In genomic region chr15:102508336-102508735, GRCm38 (mm10) we compare ENCODE assay signal across 28 mouse cellular contexts. TPM values are rescaled to one million over a fixed set of nuclear protein-coding genes. Genes with fewer than 3 reads are reported as not detected.
"Had no signal": no experiment of that assay in that cellular context is flagged by ENCODE, and none has a peak within 500 bp of the region (broad histone marks: within the 10 kb centered on the region; RNA-seq: fewer than 3 reads in every experiment).

No protein-coding gene starts in this region.

- H3K4me3 ChIP-seq: kidney, embryonic 15.5 days; limb, embryonic 12.5 days; limb, embryonic 15.5 days; megakaryocyte, embryonic 14.5 days; midbrain, embryonic 10.5 days; midbrain, embryonic 13.5 days; stomach, embryonic 15.5 days had no signal

- H3K27me3 ChIP-seq: kidney, embryonic 15.5 days; limb, embryonic 12.5 days; limb, embryonic 15.5 days; midbrain, embryonic 13.5 days; stomach, embryonic 15.5 days had no signal

- H3K9me3 ChIP-seq: kidney, embryonic 15.5 days; limb, embryonic 12.5 days; limb, embryonic 15.5 days; megakaryocyte, embryonic 14.5 days; midbrain, embryonic 10.5 days; midbrain, embryonic 13.5 days; stomach, embryonic 15.5 days had no signal

- H3K27ac ChIP-seq: kidney, embryonic 15.5 days; limb, embryonic 12.5 days; limb, embryonic 15.5 days; liver, embryonic 14.5 days; midbrain, embryonic 10.5 days; midbrain, embryonic 13.5 days; stomach, embryonic 15.5 days had no signal

- DNase-seq: kidney, adult 8-10 months; kidney, postnatal 14 days; left cerebral cortex, postnatal 4 days; liver, postnatal 0 days; lung, embryonic 14.5 days; spleen, adult 18-20 months; thymus, adult 2 months; thymus, postnatal 14 days; thymus, postnatal 4 days had no signal

RNA-seq across cellular contexts. Expression of gene Gm10337, which starts 4.8 kb away (rescaled TPM):
- total RNA-seq: layer of hippocampus, adult 8-10 months; layer of hippocampus, postnatal 10 days; left cerebral cortex, adult 8-10 months; left cerebral cortex, postnatal 14 days; left cerebral cortex, postnatal 4 days; monocyte, adult 5-6 weeks had no signal
- polyA plus RNA-seq: intestine, postnatal 0 days; large intestine, adult 2 months; limb, embryonic 12.5 days; liver, embryonic 11.5 days; liver, embryonic 14.5 days; liver, postnatal 0 days; lung, embryonic 14.5 days; lung, postnatal 0 days; midbrain, embryonic 10.5 days; midbrain, embryonic 16.5 days; neural tube, embryonic 14.5 days; thymus, adult 2 months had no signal

RNA-seq across cellular contexts. Expression of gene Npff, which starts 16.4 kb away (rescaled TPM):
- total RNA-seq: monocyte, adult 5-6 weeks had no signal
